Mouse (Mus musculus): ENCODE data around the gene Taf1d.
A peak's percentile ranks its signal among the peaks of the same experiment; 100 is the strongest.

GRCm38 (mm10) chr9:15279139-15279648 lies 26.8 kb upstream of the Taf1d start:
- TF ChIP-seq MEF2A (IDR thresholded peaks at IDR 0.05; ENCODE audit: extremely low read depth, insufficient replicate concordance, low read depth, low read length, poor library complexity, severe bottlenecking) (no peak), TCF12 (IDR thresholded peaks at IDR 0.05; ENCODE audit: low read depth, low read length) (0 out of 2 replicates have a peak, but pooled peaks have one; percentile 10), CTCF (IDR thresholded peaks at IDR 0.05 in 2 of 3, conservative IDR thresholded peaks at IDR 0.05 in 1 of 3; ENCODE audit: control insufficient read depth in 1 of 3, insufficient read depth in 1 of 3, low read depth in 2 of 3, low read length in 3 of 3, poor library complexity in 1 of 3, severe bottlenecking in 1 of 3) (no peak), E2F4 (IDR thresholded peaks at IDR 0.05; ENCODE audit: borderline replicate concordance, low read depth, low read length) (no peak), MAX (IDR thresholded peaks at IDR 0.05; ENCODE audit: low read length) (no peak), MAFK (IDR thresholded peaks at IDR 0.05; ENCODE audit: borderline replicate concordance, low read depth, low read length) (no peak), ZMIZ1 (IDR thresholded peaks at IDR 0.05; ENCODE audit: low read depth, low read length) (no peak)

Data from MEL (cell line).